Mouse (Mus musculus): ENCODE results near the gene Gm20388. TPM values are rescaled to one million over a fixed set of nuclear protein-coding genes. Genes with fewer than 3 reads are reported as not detected.

Gene Gm20388
- total RNA-seq, 1 experiment: 27.0 TPM

DNA sequence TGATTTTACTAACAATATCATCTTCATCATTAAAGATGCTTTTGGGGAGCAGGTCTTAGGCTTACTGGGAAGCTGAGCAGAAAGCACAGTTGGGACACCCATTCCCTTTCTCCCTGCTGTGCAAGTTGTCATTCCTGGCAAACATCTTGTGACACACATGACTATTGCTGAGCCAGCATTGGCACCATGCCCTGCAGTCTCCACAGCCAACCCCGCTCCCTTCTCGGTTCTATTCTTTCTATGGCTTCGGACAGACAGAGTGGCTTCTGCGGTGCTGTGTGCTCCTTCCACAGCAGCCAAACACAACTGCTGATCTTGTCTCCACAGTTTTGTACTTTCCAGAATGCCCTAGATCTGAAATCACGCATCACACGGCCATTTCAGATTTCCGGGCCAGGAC lies 1397.1 kb downstream of the Gm20388 start:
- DNase-seq (ENCODE audit: low read depth, low spot score): no peak
- TF ChIP-seq MAFK (IDR thresholded peaks at IDR 0.05; ENCODE audit: insufficient read depth, low read depth, low read length) (no peak), ZNF384 (IDR thresholded peaks at IDR 0.05; ENCODE audit: low read depth, low read length) (no peak), CHD2 (IDR thresholded peaks at IDR 0.05; ENCODE audit: low read depth, low read length) (no peak), HCFC1 (IDR thresholded peaks at IDR 0.05; ENCODE audit: borderline replicate concordance, insufficient read depth, low read length) (no peak), ZC3H11A (IDR thresholded peaks at IDR 0.05; ENCODE audit: borderline replicate concordance, low read depth, low read length) (no peak)
- H3K4me3 ChIP-seq (ENCODE audit: insufficient read depth in 1 of 2, low read depth in 1 of 2, low read length in 2 of 2, poor library complexity in 1 of 2, severe bottlenecking in 1 of 2): no peak overlapping the region
- no peaks in the 10 kb centered on the region for H3K36me3 ChIP-seq (ENCODE audit: control insufficient read depth, insufficient read depth, low read length, poor library complexity, severe bottlenecking)
- no peak overlapping the region for H3K27ac ChIP-seq (ENCODE audit: insufficient read depth, low read depth, low read length, poor library complexity, severe bottlenecking)
- in situ Hi-C loops (cut with MboI; ENCODE audit: low sequenced_read_pairs in 2 of 2, unreplicated experiment in 2 of 2): no loop called here
- no peaks in the 10 kb centered on the region for H3K9me3 ChIP-seq (ENCODE audit: control insufficient read depth, insufficient read depth, low read depth, low read length)
- H3K9ac ChIP-seq (ENCODE audit: insufficient read depth, low read depth, low read length, poor library complexity, severe bottlenecking): no peak overlapping the region
- 0 out of 4 replicates have a peak, but pooled peaks cover 0 to 2% of the 10 kb centered on the region in 2 experiments for H3K4me1 ChIP-seq (ENCODE audit: control insufficient read depth in 2 of 2, insufficient read depth in 2 of 2, low read length in 2 of 2, poor library complexity in 1 of 2)

DNA sequence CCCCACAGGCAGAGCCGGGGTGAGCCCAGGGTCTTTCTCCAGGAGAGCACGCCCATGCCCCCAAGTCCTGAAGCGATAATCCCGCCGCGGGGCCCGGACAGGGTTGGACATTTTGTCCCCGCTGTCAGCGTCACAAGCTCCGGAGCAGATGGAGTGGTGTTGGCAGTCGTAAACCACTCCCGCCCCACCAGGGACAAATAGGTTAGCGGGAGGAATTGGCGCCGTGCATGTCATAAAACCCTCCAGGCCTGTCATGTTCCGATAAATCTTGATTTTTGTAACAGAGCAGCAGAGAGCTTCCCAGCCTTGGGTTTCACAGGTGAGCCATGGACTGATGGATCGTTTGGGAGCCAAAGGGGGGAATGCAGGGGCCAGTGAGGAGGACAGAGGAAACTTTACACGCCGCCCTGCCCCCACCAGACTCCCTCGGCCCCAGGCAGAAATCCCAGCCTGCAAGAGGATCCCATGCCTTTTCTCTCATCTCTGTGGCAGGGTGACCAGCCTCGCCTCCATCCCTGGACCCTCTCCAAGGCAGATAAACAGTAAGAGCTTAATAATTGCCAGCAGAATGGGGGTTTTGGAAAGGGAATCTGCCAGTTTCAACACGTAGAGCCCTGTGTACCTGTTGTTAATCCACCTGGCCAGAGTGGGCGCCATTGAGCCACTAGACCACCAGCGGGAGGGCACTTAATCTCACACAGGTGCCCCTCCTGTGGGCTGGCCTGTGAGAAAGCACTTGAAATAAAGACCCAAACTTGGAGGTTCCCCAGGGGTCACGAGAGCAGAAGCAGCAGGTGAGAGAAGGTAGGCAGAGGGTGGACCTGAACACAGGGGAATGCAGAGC lies 1400.6 kb downstream of the Gm20388 start:
- Histone ChIP-seq H3K27ac (ENCODE audit: insufficient read depth, low read depth, low read length, poor library complexity, severe bottlenecking) (no peak overlapping the region), H3K9ac (ENCODE audit: insufficient read depth, low read depth, low read length, poor library complexity, severe bottlenecking) (no peak overlapping the region), H3K4me1 (ENCODE audit: control insufficient read depth in 2 of 2, insufficient read depth in 2 of 2, low read length in 2 of 2, poor library complexity in 1 of 2) (0 out of 4 replicates have a peak, but pooled peaks cover 0 to 2% of the 10 kb centered on the region in 2 experiments), H3K36me3 (ENCODE audit: control insufficient read depth, insufficient read depth, low read length, poor library complexity, severe bottlenecking) (no peaks in the 10 kb centered on the region), H3K4me3 (ENCODE audit: insufficient read depth in 1 of 2, low read depth in 1 of 2, low read length in 2 of 2, poor library complexity in 1 of 2, severe bottlenecking in 1 of 2) (peak overlapping the region in 1 of 2 experiments; percentile 1; a peak in 1 of 4 replicates), H3K9me3 (ENCODE audit: control insufficient read depth, insufficient read depth, low read depth, low read length) (no peaks in the 10 kb centered on the region)
- DNase-seq (ENCODE audit: low read depth, low spot score): no peak
- TF ChIP-seq CHD2 (IDR thresholded peaks at IDR 0.05; ENCODE audit: low read depth, low read length): no peak
- TF ChIP-seq ZNF384 (IDR thresholded peaks at IDR 0.05; ENCODE audit: low read depth, low read length): no peak
- TF ChIP-seq MAFK (IDR thresholded peaks at IDR 0.05; ENCODE audit: insufficient read depth, low read depth, low read length): no peak
- TF ChIP-seq HCFC1 (IDR thresholded peaks at IDR 0.05; ENCODE audit: borderline replicate concordance, insufficient read depth, low read length): no peak
- TF ChIP-seq ZC3H11A (IDR thresholded peaks at IDR 0.05; ENCODE audit: borderline replicate concordance, low read depth, low read length): no peak
- in situ Hi-C loops (cut with MboI; ENCODE audit: low sequenced_read_pairs in 2 of 2, unreplicated experiment in 2 of 2): no loop called here

- H3K4me1 ChIP-seq (ENCODE audit: control insufficient read depth in 2 of 2, insufficient read depth in 2 of 2, low read length in 2 of 2, poor library complexity in 1 of 2): 0 out of 4 replicates have a peak, but pooled peaks cover 0 to 2% of the 10 kb centered on the region in 2 experiments
These were observed 1402.8 kb downstream of the Gm20388 start for GRCm38 (mm10) chr8:121313458-121313857.

DNA sequence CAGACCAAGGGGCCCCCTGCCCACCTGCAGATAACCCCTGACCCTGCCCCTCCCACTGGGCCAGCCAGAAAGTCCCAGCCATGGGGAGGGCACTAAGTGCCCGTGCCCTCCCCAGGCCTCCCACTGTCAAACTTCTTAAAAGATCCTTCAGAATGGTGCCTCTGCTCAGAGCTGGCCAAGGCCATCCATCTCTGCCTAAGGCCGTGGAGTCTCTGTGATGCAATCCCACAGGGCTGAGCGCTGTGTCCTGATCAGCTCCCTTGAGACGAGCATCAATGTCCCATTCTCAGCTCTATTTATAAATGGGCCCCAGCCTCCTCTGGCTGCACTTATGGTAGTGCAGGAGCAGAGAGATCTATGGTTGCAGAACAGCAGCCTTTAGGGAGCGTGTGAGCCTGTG lies 1403.4 kb downstream of the Gm20388 start:
- in situ Hi-C loops (cut with MboI; ENCODE audit: low sequenced_read_pairs in 2 of 2, unreplicated experiment in 2 of 2): no loop called here
- no peak overlapping the region for H3K27ac ChIP-seq (ENCODE audit: insufficient read depth, low read depth, low read length, poor library complexity, severe bottlenecking)
- no peak overlapping the region for H3K4me3 ChIP-seq (ENCODE audit: insufficient read depth in 1 of 2, low read depth in 1 of 2, low read length in 2 of 2, poor library complexity in 1 of 2, severe bottlenecking in 1 of 2)
- H3K9me3 ChIP-seq (ENCODE audit: control insufficient read depth, insufficient read depth, low read depth, low read length): no peaks in the 10 kb centered on the region
- TF ChIP-seq CHD2 (IDR thresholded peaks at IDR 0.05; ENCODE audit: low read depth, low read length): no peak
- TF ChIP-seq HCFC1 (IDR thresholded peaks at IDR 0.05; ENCODE audit: borderline replicate concordance, insufficient read depth, low read length): no peak
- TF ChIP-seq MAFK (IDR thresholded peaks at IDR 0.05; ENCODE audit: insufficient read depth, low read depth, low read length): no peak
- no peak for TF ChIP-seq ZC3H11A (IDR thresholded peaks at IDR 0.05; ENCODE audit: borderline replicate concordance, low read depth, low read length)
- no peak for TF ChIP-seq ZNF384 (IDR thresholded peaks at IDR 0.05; ENCODE audit: low read depth, low read length)
- 0 out of 4 replicates have a peak, but pooled peaks cover 0 to 2% of the 10 kb centered on the region in 2 experiments for H3K4me1 ChIP-seq (ENCODE audit: control insufficient read depth in 2 of 2, insufficient read depth in 2 of 2, low read length in 2 of 2, poor library complexity in 1 of 2)
- H3K9ac ChIP-seq (ENCODE audit: insufficient read depth, low read depth, low read length, poor library complexity, severe bottlenecking): no peak overlapping the region
- no peaks in the 10 kb centered on the region for H3K36me3 ChIP-seq (ENCODE audit: control insufficient read depth, insufficient read depth, low read length, poor library complexity, severe bottlenecking)
- no peak for DNase-seq (ENCODE audit: low read depth, low spot score)

More at GRCm38 (mm10) chr8:121313458-121313857, 1402.8 kb downstream of the Gm20388 start:
- no peak for TF ChIP-seq ZC3H11A (IDR thresholded peaks at IDR 0.05; ENCODE audit: borderline replicate concordance, low read depth, low read length)
- TF ChIP-seq MAFK (IDR thresholded peaks at IDR 0.05; ENCODE audit: insufficient read depth, low read depth, low read length): no peak
- no peak for TF ChIP-seq CHD2 (IDR thresholded peaks at IDR 0.05; ENCODE audit: low read depth, low read length)
- TF ChIP-seq HCFC1 (IDR thresholded peaks at IDR 0.05; ENCODE audit: borderline replicate concordance, insufficient read depth, low read length): no peak
- TF ChIP-seq ZNF384 (IDR thresholded peaks at IDR 0.05; ENCODE audit: low read depth, low read length): no peak
- no peak for DNase-seq (ENCODE audit: low read depth, low spot score)
- H3K9me3 ChIP-seq (ENCODE audit: control insufficient read depth, insufficient read depth, low read depth, low read length): no peaks in the 10 kb centered on the region
- no peak overlapping the region for H3K4me3 ChIP-seq (ENCODE audit: insufficient read depth in 1 of 2, low read depth in 1 of 2, low read length in 2 of 2, poor library complexity in 1 of 2, severe bottlenecking in 1 of 2)
- no peaks in the 10 kb centered on the region for H3K36me3 ChIP-seq (ENCODE audit: control insufficient read depth, insufficient read depth, low read length, poor library complexity, severe bottlenecking)
- no peak overlapping the region for H3K9ac ChIP-seq (ENCODE audit: insufficient read depth, low read depth, low read length, poor library complexity, severe bottlenecking)
- in situ Hi-C loops (cut with MboI; ENCODE audit: low sequenced_read_pairs in 2 of 2, unreplicated experiment in 2 of 2): no loop called here
- H3K27ac ChIP-seq (ENCODE audit: insufficient read depth, low read depth, low read length, poor library complexity, severe bottlenecking): no peak overlapping the region
